Mouse (Mus musculus) right cerebral cortex, adult 2 months (tissue): ENCODE data around the gene Slc39a13.
"Not testable (repeated sequence)": the region's sequence is repeated elsewhere in the genome, so short reads cannot be mapped to it uniquely, and the experiment has no call there.

Experiments
- DNase-seq, 2 experiments: peaks; one replicate each; pipeline ENCODE4 v3.0.0; 2021 to 2022; ENCODE audit warnings: low spot score in 2 of 2

Slc39a13 gene

GRCm38 (mm10) chr2:91070076-91070800 is at the start of gene Slc39a13:
Slc39a13 (minus strand) TSS chr2:91070417.
- DNase-seq, result peak; percentile 96 to 97

GRCm38 (mm10) chr2:91119551-91119950 is 49.3 kb upstream of the Slc39a13 start:
- no peak for DNase-seq

- DNase-seq, result no peak
Observed at GRCm38 (mm10) chr2:91119061-91119460, 48.8 kb upstream of the Slc39a13 start.

- DNase-seq, result no peak
Observed at GRCm38 (mm10) chr2:91118647-91119046, 48.4 kb upstream of the Slc39a13 start.

- DNase-seq, result no peak
Observed at GRCm38 (mm10) chr2:91117585-91118275, 47.5 kb upstream of the Slc39a13 start, which contains the start of gene Mybpc3. Mybpc3 (plus strand) TSS chr2:91118144.

GRCm38 (mm10) chr2:91116842-91117241 is 46.6 kb upstream of the Slc39a13 start:
- no peak for DNase-seq

GRCm38 (mm10) chr2:91115578-91115970 is 45.4 kb upstream of the Slc39a13 start:
- DNase-seq, result no peak

GRCm38 (mm10) chr2:91114781-91115577 is 44.8 kb upstream of the Slc39a13 start:
- peak; percentile 96 to 97 for DNase-seq

GRCm38 (mm10) chr2:91113852-91114251 is 43.6 kb upstream of the Slc39a13 start:
- DNase-seq, result no peak

- no peak for DNase-seq
Observed at GRCm38 (mm10) chr2:91113334-91113733, 43.1 kb upstream of the Slc39a13 start.

GRCm38 (mm10) chr2:91112491-91112890 is 42.3 kb upstream of the Slc39a13 start:
- DNase-seq, result no peak

- DNase-seq, result not testable (repeated sequence)
Observed at GRCm38 (mm10) chr2:91111832-91112231, 41.6 kb upstream of the Slc39a13 start.

GRCm38 (mm10) chr2:91110429-91110828 is 40.2 kb upstream of the Slc39a13 start:
- no peak for DNase-seq

GRCm38 (mm10) chr2:91109807-91110385 is 39.7 kb upstream of the Slc39a13 start:
- DNase-seq, result no peak

GRCm38 (mm10) chr2:91109241-91109640 is 39.0 kb upstream of the Slc39a13 start:
- no peak for DNase-seq

- DNase-seq, result no peak
Observed at GRCm38 (mm10) chr2:91108156-91108555, 37.9 kb upstream of the Slc39a13 start.

GRCm38 (mm10) chr2:91101124-91101740 is 31.0 kb upstream of the Slc39a13 start:
- DNase-seq, result peak; percentile 89 to 95

GRCm38 (mm10) chr2:91098156-91098555 is 27.9 kb upstream of the Slc39a13 start:
- no peak for DNase-seq

- no peak for DNase-seq
Observed at GRCm38 (mm10) chr2:91097015-91097414, 26.8 kb upstream of the Slc39a13 start.

GRCm38 (mm10) chr2:91096524-91096923 is 26.3 kb upstream of the Slc39a13 start:
- DNase-seq, result no peak

- DNase-seq, result peak; percentile 68 to 71
Observed at GRCm38 (mm10) chr2:91090827-91091226, 20.6 kb upstream of the Slc39a13 start.
